Mouse (Mus musculus) MEL (cell line): Measurements from ENCODE around the gene Eme2. TPM values are rescaled to one million over a fixed set of nuclear protein-coding genes. Genes with fewer than 3 reads are reported as not detected.
"Not testable (repeated sequence)": the region's sequence is repeated elsewhere in the genome, so short reads cannot be mapped to it uniquely, and the experiment has no call there.

Experiments used
- DNase-seq: peaks from one replicate; pipeline ENCODE4 v3.0.0; 2011; ENCODE audit warnings: low read depth, low spot score
- H3K27ac ChIP-seq: 2 replicates; pipeline ENCODE4 v1.5.1; 2012; ENCODE audit warnings: low read depth, mild to moderate bottlenecking, control low read depth, low read length, moderate library complexity; ENCODE audit not compliant: control insufficient read depth
- H3K27me3 ChIP-seq, 2 experiments: fragments of 150-350 bp in 1 of 2; sonication (generic) in 1 of 2; 2 replicates each; pipeline ENCODE4 v1.6.1; 2012; ENCODE audit warnings: low read length in 2 of 2, mild to moderate bottlenecking in 2 of 2, improper control_type of control experiment in 1 of 2, moderate library complexity in 1 of 2; ENCODE audit not compliant: insufficient read depth in 2 of 2, control insufficient read depth in 1 of 2
- H3K36me3 ChIP-seq, 2 experiments: 2 replicates each; pipeline ENCODE4 v1.6.1; 2012 to 2014; ENCODE audit warnings: low read length in 2 of 2, improper control_type of control experiment in 1 of 2, inconsistent platforms in 1 of 2, mild to moderate bottlenecking in 1 of 2; ENCODE audit not compliant: insufficient read depth in 2 of 2, control insufficient read depth in 1 of 2
- H3K4me1 ChIP-seq, 2 experiments: fragments of 150-350 bp in 1 of 2; sonication (generic) in 1 of 2; 2 replicates each; pipeline ENCODE4 v1.6.1; 2012; ENCODE audit warnings: low read length in 2 of 2, improper control_type of control experiment in 1 of 2, mild to moderate bottlenecking in 1 of 2; ENCODE audit not compliant: insufficient read depth in 2 of 2, control insufficient read depth in 1 of 2
- H3K4me3 ChIP-seq, 2 experiments: fragments of 150-350 bp in 1 of 2; sonication (generic) in 1 of 2; 2 replicates each; pipeline ENCODE4 v1.5.1; 2012; ENCODE audit warnings: low read depth in 2 of 2, low read length in 2 of 2, mild to moderate bottlenecking in 2 of 2, moderate library complexity in 2 of 2, control low read depth in 1 of 2, improper control_type of control experiment in 1 of 2; ENCODE audit not compliant: control insufficient read depth in 1 of 2, insufficient read depth in 1 of 2
- H3K79me2 ChIP-seq: 2 replicates; pipeline ENCODE4 v1.6.1; 2012; ENCODE audit warnings: mild to moderate bottlenecking, low read length, moderate library complexity; ENCODE audit not compliant: control insufficient read depth, poor library complexity, insufficient read depth
- H3K9ac ChIP-seq: 2 replicates; pipeline ENCODE4 v1.6.1; 2012; ENCODE audit warnings: low read depth, mild to moderate bottlenecking, control low read depth, low read length, moderate library complexity; ENCODE audit not compliant: control insufficient read depth, poor library complexity, severe bottlenecking
- H3K9me3 ChIP-seq: fragments of 150-350 bp; sonication (generic); replicated peaks from 2 replicates; pipeline ENCODE4 v1.6.1; 2012; ENCODE audit warnings: mild to moderate bottlenecking, low read length, improper control_type of control experiment, moderate library complexity; ENCODE audit not compliant: insufficient read depth
- CTCF ChIP-seq, 3 experiments: IDR thresholded peaks in 2 of 3; conservative IDR thresholded peaks in 1 of 3; 2 replicates each; pipeline ENCODE4 v1.5.1; 2011 to 2012; ENCODE audit warnings: low read length in 3 of 3, low read depth in 2 of 3, mild to moderate bottlenecking in 2 of 3, improper control_type of control experiment in 1 of 3, inconsistent platforms in 1 of 3, mixed read lengths in 1 of 3, moderate library complexity in 1 of 3; ENCODE audit not compliant: control insufficient read depth in 1 of 3, insufficient read depth in 1 of 3, poor library complexity in 1 of 3, severe bottlenecking in 1 of 3
- GABPA ChIP-seq: IDR thresholded peaks from 2 replicates; pipeline ENCODE4 v1.6.1; 2012; ENCODE audit warnings: low read depth, mild to moderate bottlenecking, inconsistent platforms, low read length, improper control_type of control experiment, moderate library complexity
- JUND ChIP-seq: IDR thresholded peaks from 2 replicates; pipeline ENCODE4 v1.6.1; 2011; ENCODE audit warnings: low read depth, mild to moderate bottlenecking, improper control_type of control experiment, low read length
- KAT2A ChIP-seq: conservative IDR thresholded peaks from 2 replicates; pipeline ENCODE4 v1.6.1; 2012; ENCODE audit warnings: low read depth, low read length, improper control_type of control experiment, inconsistent platforms
- NRF1 ChIP-seq: IDR thresholded peaks from 2 replicates; pipeline ENCODE4 v1.6.1; 2014; ENCODE audit warnings: low read depth, mild to moderate bottlenecking, inconsistent platforms, low read length, improper control_type of control experiment, moderate library complexity; ENCODE audit not compliant: poor library complexity, insufficient read depth, severe bottlenecking
- POLR2A ChIP-seq, 2 experiments: IDR thresholded peaks; 2 replicates each; pipeline ENCODE4 v1.6.1; 2011 to 2012; ENCODE audit warnings: low read length in 2 of 2, mild to moderate bottlenecking in 2 of 2, control low read depth in 1 of 2, improper control_type of control experiment in 1 of 2, low read depth in 1 of 2, moderate library complexity in 1 of 2; ENCODE audit not compliant: control insufficient read depth in 1 of 2, insufficient read depth in 1 of 2, poor library complexity in 1 of 2
- POLR2AphosphoS2 ChIP-seq: IDR thresholded peaks from 2 replicates; pipeline ENCODE4 v1.6.1; 2011; ENCODE audit warnings: low read length, improper control_type of control experiment
- RAD21 ChIP-seq: IDR thresholded peaks from 2 replicates; pipeline ENCODE4 v1.6.1; 2011; ENCODE audit warnings: mild to moderate bottlenecking, low read depth, low read length, improper control_type of control experiment
- SMC3 ChIP-seq: IDR thresholded peaks from 2 replicates; pipeline ENCODE4 v1.6.1; 2011; ENCODE audit warnings: low read depth, low read length, improper control_type of control experiment
- TCF12 ChIP-seq: IDR thresholded peaks from 2 replicates; pipeline ENCODE4 v1.6.1; 2014; ENCODE audit warnings: low read depth, mild to moderate bottlenecking, inconsistent platforms, low read length, improper control_type of control experiment, moderate library complexity
- UBTF ChIP-seq: IDR thresholded peaks from 2 replicates; pipeline ENCODE4 v1.6.1; 2012; ENCODE audit warnings: low read depth, mild to moderate bottlenecking, inconsistent platforms, low read length, improper control_type of control experiment, moderate library complexity, borderline replicate concordance; ENCODE audit not compliant: insufficient read depth
- ZKSCAN1 ChIP-seq: IDR thresholded peaks from 2 replicates; pipeline ENCODE4 v1.6.1; 2012; ENCODE audit warnings: low read depth, mild to moderate bottlenecking, inconsistent platforms, low read length, improper control_type of control experiment, moderate library complexity
- polyA plus RNA-seq, 2 experiments: library from polyadenylated mRNA; stranded (reverse) in 1 of 2; unstranded in 1 of 2; fragments of >175 nt in 1 of 2; fragments of >200 nt in 1 of 2; gene quantifications; 2 replicates each; pipeline versions ENCODE4 v1.2.1 to v1.2.4; 2012; ENCODE audit warnings: low replicate concordance in 2 of 2, low read depth in 1 of 2; ENCODE audit not compliant: insufficient read length in 2 of 2, insufficient read depth in 1 of 2, missing spikeins in 1 of 2
- total RNA-seq: library from RNA; depleted of rRNA; stranded (reverse); fragments of 300-350 nt; gene quantifications from 2 replicates; pipeline ENCODE4 v1.2.3, GENCODE M21; 2012

The Eme2 gene
- total and polyA plus RNA-seq, 3 experiments = 15.1 to 26.8 TPM; not detected in 1

GRCm38 (mm10) chr17:24894995-24895547 lies at the start of gene Eme2, which contains the start of gene Mrps34 (continued):
- TF ChIP-seq UBTF = 0 out of 2 replicates have a peak, but pooled peaks have one; percentile 80
- peak; percentile 92 for TF ChIP-seq POLR2AphosphoS2
- TF ChIP-seq JUND = no peak
- TF ChIP-seq, all 39 proteins: peak for 17

GRCm38 (mm10) chr17:24943589-24943988 lies 48.7 kb upstream of the Eme2 start:
- not testable (repeated sequence) for H3K9ac ChIP-seq, H3K79me2 ChIP-seq, H3K27me3 ChIP-seq, H3K36me3 ChIP-seq, H3K9me3 ChIP-seq, H3K4me3 ChIP-seq, DNase-seq, H3K27ac ChIP-seq, H3K4me1 ChIP-seq

GRCm38 (mm10) chr17:24943036-24943435 lies 48.1 kb upstream of the Eme2 start:
- no peak overlapping the region for H3K4me3 ChIP-seq
- TF ChIP-seq TCF12 (no peak), KAT2A (no peak), ZKSCAN1 (no peak), GABPA (no peak), NRF1 (no peak), SMC3 (no peak), POLR2A (IDR thresholded peaks at IDR 0.05; ENCODE audit: control insufficient read depth in 1 of 2, insufficient read depth in 1 of 2, low read depth in 1 of 2, low read length in 2 of 2, poor library complexity in 1 of 2) (no peak)
- no peaks in the 10 kb centered on the region for H3K27me3 ChIP-seq
- DNase-seq = no peak
- H3K27ac ChIP-seq = no peak overlapping the region
- no peak overlapping the region for H3K9ac ChIP-seq
- H3K4me1 ChIP-seq = no peaks in the 10 kb centered on the region
- no peaks in the 10 kb centered on the region for H3K9me3 ChIP-seq
- no peaks in the 10 kb centered on the region for H3K36me3 ChIP-seq
- H3K79me2 ChIP-seq = no peaks in the 10 kb centered on the region

DNA sequence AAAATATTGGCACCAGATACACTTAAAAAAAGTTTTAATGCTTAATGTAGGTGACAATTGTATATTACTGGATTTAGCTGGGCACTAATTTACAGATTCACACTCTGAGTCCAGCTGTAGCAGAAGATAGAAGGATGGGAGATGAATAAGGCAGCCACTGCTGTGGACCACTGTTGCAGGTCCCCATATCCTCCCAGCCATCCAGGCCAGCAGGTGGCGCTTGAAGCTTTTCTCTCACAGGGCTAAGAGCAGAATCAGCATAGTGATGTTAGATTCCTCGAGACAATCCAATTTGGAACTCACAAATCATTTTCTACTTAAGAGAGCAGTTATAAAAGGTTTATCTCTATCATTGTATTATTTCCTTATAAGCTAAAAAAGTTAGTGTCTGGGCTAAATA lies 47.6 kb upstream of the Eme2 start:
- not testable (repeated sequence) for H3K4me1 ChIP-seq, H3K27ac ChIP-seq, DNase-seq, H3K27me3 ChIP-seq, H3K36me3 ChIP-seq, H3K9me3 ChIP-seq, H3K9ac ChIP-seq, H3K4me3 ChIP-seq, H3K79me2 ChIP-seq
- TF ChIP-seq SMC3 (0 out of 2 replicates have a peak, but pooled peaks have one; percentile 16), RAD21 (peak; percentile 19), CTCF (IDR thresholded peaks at IDR 0.05 in 2 of 3, conservative IDR thresholded peaks at IDR 0.05 in 1 of 3; ENCODE audit: control insufficient read depth in 1 of 3, insufficient read depth in 1 of 3, low read depth in 2 of 3, low read length in 3 of 3, poor library complexity in 1 of 3, severe bottlenecking in 1 of 3) (peak in 2 of 3 experiments; percentile 34 to 44; a peak in 4 of 6 replicates)
